In genomic region chr9:112102852-112103192, GRCm38 (mm10) we compare ENCODE assay signal across 16 mouse cellular contexts.
A peak's percentile ranks its signal among the peaks of the same experiment; 100 is the strongest.
DNase-seq lines count a peak whose midpoint lies in the region; ATAC-seq and TF ChIP-seq lines count a peak whose summit lies in the region.
"Had no signal": no experiment of that assay in that cellular context is flagged by ENCODE, and none has a peak within 500 bp of the region (broad histone marks: within the 10 kb centered on the region; RNA-seq: fewer than 3 reads in every experiment).

No protein-coding gene starts in this region.

- H3K36me3 ChIP-seq in limb, embryonic 13.5 days, result no peaks in the 10 kb centered on the region
- no peaks in the 10 kb centered on the region for H3K36me3 ChIP-seq in limb, embryonic 10.5 days
- no peaks in the 10 kb centered on the region for H3K36me3 ChIP-seq in midbrain, embryonic 12.5 days
- H3K36me3 ChIP-seq: heart, embryonic 10.5 days had no signal

- 47% methylated on average over 2 of the region's 2 CpGs for WGBS in cerebellum, adult 2 months
- WGBS in limb, embryonic 13.5 days, result 73% methylated on average over 2 of the region's 2 CpGs
- WGBS in limb, embryonic 10.5 days, result 77% methylated on average over 2 of the region's 2 CpGs
- 60% methylated on average over 2 of the region's 2 CpGs for WGBS in midbrain, embryonic 12.5 days

- 0 out of 2 replicates have a peak, but pooled peaks have one; percentile 5 for ATAC-seq in limb, embryonic 13.5 days (ENCODE audit: low FRiP score, low read depth)
- no peak for ATAC-seq in midbrain, embryonic 12.5 days (ENCODE audit: low FRiP score, low read depth)
- ATAC-seq: lung, postnatal 0 days had no signal

- no peak for TF ChIP-seq POLR2A in cerebellum, adult 2 months (IDR thresholded peaks at IDR 0.05; ENCODE audit: borderline replicate concordance, insufficient read depth, low read length)

- no peak overlapping the region for H3K4me3 ChIP-seq in cerebellum, adult 2 months (replicated peaks; ENCODE audit: insufficient read depth, low read depth, low read length)
- H3K4me3 ChIP-seq in limb, embryonic 13.5 days, result no peak overlapping the region
- no peak overlapping the region for H3K4me3 ChIP-seq in limb, embryonic 10.5 days
- H3K4me3 ChIP-seq in midbrain, embryonic 12.5 days, result no peak overlapping the region
- H3K4me3 ChIP-seq: erythroblast, embryonic 14.5 days; gastrocnemius, adult 2 months; heart, embryonic 10.5 days had no signal

- H3K9me3 ChIP-seq in limb, embryonic 13.5 days, result no peaks in the 10 kb centered on the region
- H3K9me3 ChIP-seq in limb, embryonic 10.5 days (replicated peaks), result no peaks in the 10 kb centered on the region
- H3K9me3 ChIP-seq in midbrain, embryonic 12.5 days, result no peaks in the 10 kb centered on the region
- H3K9me3 ChIP-seq: heart, embryonic 10.5 days had no signal

- DNase-seq in cerebellum, adult 2 months, result no peak
- DNase-seq in cerebellum, adult 18-20 months, result no peak
- DNase-seq in limb, embryonic 10.5 days (ENCODE audit: low spot score), result no peak
- DNase-seq in thymus, adult 18-20 months, result no peak
- DNase-seq in cerebellum, postnatal 14 days, result no peak
- no peak for DNase-seq in thymus, postnatal 10 days (ENCODE audit: low spot score in 2 of 2)
- DNase-seq: kidney, adult 11 months; thymus, adult 2 months had no signal

- peak overlapping the region; percentile 93 for H3K27ac ChIP-seq in cerebellum, adult 2 months (ENCODE audit: insufficient read depth, low read length)
- H3K27ac ChIP-seq in limb, embryonic 13.5 days, result no peak overlapping the region
- no peak overlapping the region for H3K27ac ChIP-seq in limb, embryonic 10.5 days
- peak overlapping the region; percentile 65 for H3K27ac ChIP-seq in midbrain, embryonic 12.5 days (replicated peaks)
- H3K27ac ChIP-seq: gastrocnemius, adult 2 months; heart, embryonic 10.5 days had no signal

- TF ChIP-seq CTCF in cerebellum, adult 2 months (IDR thresholded peaks at IDR 0.05; ENCODE audit: borderline replicate concordance, insufficient read depth, low read depth, low read length), result no peak

- no peaks in the 10 kb centered on the region for H3K27me3 ChIP-seq in cerebellum, adult 2 months (ENCODE audit: control insufficient read depth, insufficient read depth, low read length)
- no peaks in the 10 kb centered on the region for H3K27me3 ChIP-seq in limb, embryonic 13.5 days
- no peaks in the 10 kb centered on the region for H3K27me3 ChIP-seq in limb, embryonic 10.5 days (ENCODE audit: low read depth, poor library complexity, severe bottlenecking)
- H3K27me3 ChIP-seq in midbrain, embryonic 12.5 days, result no peaks in the 10 kb centered on the region
- H3K27me3 ChIP-seq: CH12.LX had no signal

- H3K4me2 ChIP-seq in limb, embryonic 13.5 days (replicated peaks), result no peak overlapping the region
- no peak overlapping the region for H3K4me2 ChIP-seq in midbrain, embryonic 12.5 days (replicated peaks)
- H3K4me2 ChIP-seq: liver, embryonic 11.5 days had no signal

- H3K4me1 ChIP-seq in cerebellum, adult 2 months (ENCODE audit: control insufficient read depth, insufficient read depth, low read length), result peaks cover 25% of the 10 kb centered on the region
- H3K4me1 ChIP-seq in limb, embryonic 13.5 days, result 0 out of 2 replicates have a peak, but pooled peaks cover 4% of the 10 kb centered on the region
- H3K4me1 ChIP-seq in limb, embryonic 10.5 days, result no peaks in the 10 kb centered on the region
- peaks cover 11% of the 10 kb centered on the region for H3K4me1 ChIP-seq in midbrain, embryonic 12.5 days
- H3K4me1 ChIP-seq: heart, embryonic 10.5 days had no signal

- H3K9ac ChIP-seq in limb, embryonic 13.5 days, result no peak overlapping the region
- H3K9ac ChIP-seq in midbrain, embryonic 12.5 days (replicated peaks), result no peak overlapping the region

Comparison
In these comparisons a context has a peak if more than half of its experiments do, and no peak if none do; other contexts are left out.
1. H3K27ac ChIP-seq: peak in cerebellum, adult 2 months (single experiment) and midbrain, embryonic 12.5 days (single experiment); none in limb, embryonic 13.5 days (single experiment) and limb, embryonic 10.5 days (single experiment).